Mouse (Mus musculus): ENCODE data around the gene Tom1l1.

Gene Tom1l1

DNA sequence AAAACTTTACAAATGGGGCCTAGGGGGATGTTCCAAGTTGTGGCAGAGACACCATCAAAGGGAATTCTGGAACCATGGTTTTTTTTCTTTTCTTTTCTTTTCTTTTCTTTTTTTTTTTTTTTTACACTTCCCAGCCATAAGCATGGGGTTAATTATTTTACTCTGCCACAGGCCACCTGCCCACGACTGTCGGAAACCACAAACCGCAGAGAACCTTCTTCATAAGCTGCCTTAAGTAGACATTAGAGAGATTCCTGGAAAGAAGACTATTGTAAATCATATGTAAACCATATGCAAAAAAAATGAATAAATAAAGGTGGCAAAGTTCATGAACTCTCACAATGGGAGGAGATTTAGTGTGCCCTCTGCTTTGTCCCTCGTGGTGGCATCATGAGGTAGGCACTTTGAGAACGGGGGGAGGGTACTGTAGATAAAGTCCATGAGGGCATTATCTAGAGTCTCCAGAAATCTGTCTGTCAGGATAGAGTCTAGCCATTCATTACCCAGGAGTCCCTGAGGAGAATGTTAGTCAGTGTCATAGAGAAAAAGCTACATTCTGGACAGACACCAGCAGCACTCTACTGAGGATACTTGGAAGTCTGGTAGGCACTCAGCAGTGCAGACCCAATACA, 12.6 kb downstream of the Tom1l1 start:
- no peak for DNase-seq (ENCODE audit: low read depth, low spot score)

DNA sequence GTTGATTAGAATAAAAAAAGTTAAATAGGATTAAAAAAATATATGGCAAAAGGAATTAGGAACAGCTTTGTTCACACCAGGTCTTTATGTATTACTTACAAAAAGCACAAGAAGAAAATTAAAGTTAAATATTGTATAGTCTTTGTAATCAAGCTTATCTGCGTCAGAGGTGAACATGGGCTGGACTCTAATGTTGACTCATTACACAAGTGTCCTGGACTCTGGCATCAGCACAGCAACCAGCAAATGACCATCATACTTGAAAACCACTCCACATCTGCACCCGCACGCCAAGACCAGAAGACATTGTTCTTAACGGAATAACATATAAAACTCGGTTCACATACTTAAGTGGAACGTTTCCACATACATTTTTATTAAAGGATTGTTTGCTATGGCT, 20.8 kb downstream of the Tom1l1 start:
- no peak for DNase-seq (ENCODE audit: low read depth, low spot score)

- no peak for DNase-seq (ENCODE audit: low read depth, low spot score)
Measured at GRCm38 (mm10) chr11:90666916-90667315, 21.2 kb downstream of the Tom1l1 start.

DNA sequence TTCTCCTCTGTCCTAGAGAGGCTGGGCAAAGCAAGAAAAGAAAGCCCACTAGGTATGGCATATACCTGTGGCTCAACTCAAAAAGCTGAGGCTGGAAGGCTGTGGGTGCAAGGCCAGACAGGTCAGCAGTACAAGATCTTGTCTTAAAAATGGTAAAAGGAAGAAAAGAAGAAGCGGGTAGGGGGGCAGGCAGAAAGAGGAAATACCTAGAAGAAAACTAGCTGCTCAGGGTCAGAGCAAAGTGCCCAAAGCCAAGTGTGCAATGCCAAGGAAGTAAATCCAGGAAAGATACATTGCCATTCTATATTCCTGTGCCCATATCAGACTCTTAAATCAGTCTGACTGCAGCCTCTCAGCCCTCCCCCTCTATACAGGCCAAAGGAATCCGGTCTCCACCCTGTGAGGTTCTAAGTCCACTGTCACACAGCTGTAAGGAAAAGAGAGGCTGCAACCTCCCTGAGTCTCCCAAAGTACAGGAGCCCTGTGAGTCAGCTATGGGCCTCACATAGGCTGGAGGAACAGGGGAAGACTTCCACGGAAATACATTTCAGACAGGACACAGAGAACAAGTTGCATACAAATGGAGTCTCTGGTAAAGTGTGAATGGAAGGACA, 21.9 kb downstream of the Tom1l1 start:
- DNase-seq (ENCODE audit: low read depth, low spot score): no peak

DNA sequence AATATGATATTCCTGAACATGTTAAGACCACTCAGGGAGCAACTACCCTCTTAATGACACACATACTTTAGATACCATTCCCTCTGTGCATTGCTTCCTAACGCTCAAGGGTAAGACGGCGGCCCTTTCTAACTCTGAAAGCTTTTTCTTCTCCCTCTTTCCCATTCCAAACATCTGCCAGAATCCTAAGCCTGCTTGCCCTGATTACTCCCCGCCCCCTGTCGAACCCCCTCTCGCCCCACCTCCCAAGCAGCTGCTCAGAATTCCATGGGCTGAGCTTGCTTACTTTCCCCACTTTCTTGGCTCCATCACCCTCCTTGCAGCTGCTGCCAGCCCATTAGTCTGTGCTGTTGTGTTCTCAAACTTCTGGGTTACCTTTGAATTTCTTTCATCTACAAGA, 23.0 kb downstream of the Tom1l1 start:
- DNase-seq (ENCODE audit: low read depth, low spot score): no peak

DNA sequence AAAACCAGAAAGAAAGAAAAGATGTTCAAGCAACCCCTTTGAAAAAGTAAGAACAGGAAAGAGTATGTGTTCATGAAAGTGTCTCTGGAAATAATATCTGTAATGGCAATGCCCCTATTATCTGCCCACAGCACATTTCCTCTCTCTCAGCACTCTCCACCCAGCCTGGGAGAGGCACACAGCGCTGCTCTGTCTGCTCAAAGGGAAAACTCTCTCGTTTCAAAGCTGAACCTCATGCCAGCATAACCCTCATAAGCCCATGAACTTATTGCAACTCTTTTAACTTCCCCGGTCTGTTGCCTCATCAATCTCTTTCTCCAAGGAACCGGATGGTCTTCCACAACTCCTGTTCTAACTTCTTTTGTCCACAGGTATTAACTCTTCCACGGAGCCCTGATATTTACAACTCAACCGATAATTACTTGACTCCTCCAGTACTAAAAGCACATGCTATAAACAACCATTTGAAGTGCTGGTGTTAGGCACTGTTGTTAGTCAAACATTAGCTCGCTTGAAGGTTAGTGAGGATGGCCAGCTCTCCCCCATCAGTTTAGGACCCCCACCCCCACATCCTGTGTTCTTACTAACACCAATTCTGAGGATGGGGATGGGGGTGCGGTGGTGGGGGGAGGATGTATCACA, 23.7 kb downstream of the Tom1l1 start:
- no peak for DNase-seq (ENCODE audit: low read depth, low spot score)

- DNase-seq (ENCODE audit: low read depth, low spot score): no peak
Measured at GRCm38 (mm10) chr11:90663618-90664297, 24.4 kb downstream of the Tom1l1 start.

DNA sequence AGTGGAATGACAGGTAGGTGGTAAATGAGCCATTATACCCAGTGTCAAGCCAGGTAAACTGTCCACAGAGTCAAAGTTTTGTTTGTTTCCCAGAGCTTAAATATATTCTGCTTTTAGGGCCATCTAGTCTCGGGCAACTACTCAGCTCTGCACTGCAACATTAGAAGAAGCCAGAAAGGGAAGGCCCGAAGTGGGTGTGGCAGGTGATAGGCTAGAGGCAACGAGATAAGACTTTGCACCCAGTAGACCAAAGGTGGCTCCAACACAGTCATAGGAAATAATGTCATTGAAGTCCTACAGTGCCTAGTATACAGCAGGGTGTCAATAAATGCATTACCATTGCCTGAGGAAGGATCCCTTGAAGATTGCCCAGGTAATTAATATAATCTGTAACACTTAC, 25.1 kb downstream of the Tom1l1 start:
- no peak for DNase-seq (ENCODE audit: low read depth, low spot score)

GRCm38 (mm10) chr11:90660662-90661061, 27.5 kb downstream of the Tom1l1 start:
- DNase-seq (ENCODE audit: low read depth, low spot score): no peak

- no peak for DNase-seq (ENCODE audit: low read depth, low spot score)
Measured at GRCm38 (mm10) chr11:90657527-90657926, 30.6 kb downstream of the Tom1l1 start.

DNA sequence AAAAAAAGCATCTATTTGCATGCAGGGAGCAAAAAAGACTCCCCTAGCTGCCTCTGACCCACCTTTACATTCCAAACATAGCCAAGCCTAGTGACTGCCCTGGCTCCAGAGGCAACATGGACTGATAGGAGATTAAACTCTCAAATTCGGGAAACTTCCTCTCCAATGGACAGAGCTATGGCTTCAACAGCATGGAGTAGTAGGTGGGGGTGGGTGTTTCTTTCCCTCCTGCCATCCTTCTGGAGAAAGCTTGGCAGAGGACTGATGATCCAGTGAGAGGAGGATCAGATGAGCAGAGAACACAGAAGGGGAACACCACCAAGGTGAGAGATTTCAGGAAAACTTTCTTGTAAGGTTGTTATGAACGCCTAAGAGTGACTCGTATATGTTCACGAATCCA, 35.6 kb downstream of the Tom1l1 start:
- DNase-seq (ENCODE audit: low read depth, low spot score): no peak

GRCm38 (mm10) chr11:90650231-90650885, 37.8 kb downstream of the Tom1l1 start:
- no peak for DNase-seq (ENCODE audit: low read depth, low spot score)

DNA sequence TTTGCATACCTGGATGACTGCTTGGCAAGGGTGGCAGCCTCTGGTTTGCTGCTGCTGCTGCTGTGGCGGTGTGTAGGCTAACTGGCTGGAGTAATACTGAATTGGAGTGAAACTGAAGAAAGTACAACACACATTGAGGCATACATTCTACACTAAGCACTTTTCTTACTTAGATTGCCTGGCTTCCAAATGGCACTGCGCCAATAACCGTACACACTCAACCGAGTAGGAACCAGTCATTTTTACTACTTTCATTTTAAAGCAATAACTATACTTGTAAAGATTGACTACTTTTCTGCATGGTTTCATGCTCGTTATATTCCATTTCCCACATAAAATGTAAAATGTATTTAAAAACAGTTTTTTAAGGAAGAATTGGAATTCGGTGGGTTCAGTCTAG, 38.4 kb downstream of the Tom1l1 start:
- no peak for DNase-seq (ENCODE audit: low read depth, low spot score)

- peak; percentile 25 for DNase-seq (ENCODE audit: low read depth, low spot score)
Measured at GRCm38 (mm10) chr11:90638312-90638830, 49.8 kb downstream of the Tom1l1 start.

DNA sequence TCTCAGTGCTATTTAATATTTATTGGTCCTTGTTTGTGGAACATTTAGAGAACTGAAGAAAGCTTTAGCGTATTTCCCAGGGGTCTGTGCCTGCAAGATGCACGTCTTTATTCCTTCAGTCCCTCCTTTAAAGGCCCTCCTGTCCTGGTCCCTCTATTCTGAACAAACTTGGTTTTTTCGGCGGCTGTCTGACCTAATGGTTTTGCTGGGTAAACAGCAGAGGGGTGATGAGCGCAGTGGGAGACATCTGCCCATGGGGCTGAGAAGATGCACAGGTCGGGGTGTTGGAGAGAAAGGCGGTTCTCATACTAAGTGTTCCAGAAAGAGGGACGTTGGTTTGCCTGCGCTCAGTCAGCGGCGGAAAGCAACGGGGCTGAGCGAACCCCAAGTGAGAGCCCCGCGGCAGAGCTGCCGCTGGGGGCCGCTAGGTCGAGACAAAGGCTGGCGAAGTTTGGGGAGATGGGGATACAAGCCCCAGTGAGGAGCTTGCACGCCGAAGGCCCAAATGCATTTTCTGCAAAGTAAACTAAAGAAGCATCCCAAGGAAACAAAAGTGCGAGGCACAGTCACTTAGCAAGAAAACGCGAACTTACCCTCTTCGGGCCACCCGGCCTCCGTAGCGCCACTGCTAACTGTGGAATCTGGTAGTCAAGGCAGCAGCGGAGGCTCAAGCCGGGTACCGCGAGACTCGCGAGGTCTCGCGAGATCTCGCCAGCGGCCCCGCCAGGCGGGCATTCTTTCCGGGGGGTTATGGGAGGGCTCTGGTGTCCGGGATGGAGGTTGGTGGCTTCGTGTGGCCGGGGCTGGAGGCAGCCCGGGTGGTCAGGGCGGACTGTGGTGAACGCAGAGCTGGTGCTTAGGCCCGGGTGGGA, 50.5 kb downstream of the Tom1l1 start, which contains the start of the genes Stxbp4 and Cox11:
TSS of gene Stxbp4 (minus strand) at position 645 of the 872 bp plus-strand sequence.
TSS of gene Cox11 (plus strand) at position 734 of the 872 bp plus-strand sequence.
- DNase-seq (ENCODE audit: low read depth, low spot score): peak; percentile 97

DNA sequence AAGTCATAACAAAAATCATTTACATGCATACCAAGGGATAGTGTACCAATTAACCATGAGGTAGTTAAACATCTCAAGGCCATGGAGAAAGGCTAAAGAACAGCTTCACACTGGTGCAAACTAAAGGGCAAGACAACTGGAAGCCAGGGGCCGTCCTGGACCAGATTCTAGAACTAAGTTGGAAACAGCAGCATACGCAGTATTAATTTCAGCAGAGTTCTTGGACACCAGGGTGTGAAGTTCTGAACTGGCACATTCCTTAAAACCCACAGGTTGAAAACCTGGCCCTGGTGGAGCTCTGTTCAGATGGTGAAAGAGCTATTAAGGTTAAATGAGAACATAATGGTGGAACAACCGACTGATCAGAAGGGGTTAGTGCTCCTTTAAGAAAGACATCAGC, 53.5 kb downstream of the Tom1l1 start:
- DNase-seq (ENCODE audit: low read depth, low spot score): no peak

GRCm38 (mm10) chr11:90632480-90632879, 55.7 kb downstream of the Tom1l1 start:
- DNase-seq (ENCODE audit: low read depth, low spot score): peak; percentile 79

DNA sequence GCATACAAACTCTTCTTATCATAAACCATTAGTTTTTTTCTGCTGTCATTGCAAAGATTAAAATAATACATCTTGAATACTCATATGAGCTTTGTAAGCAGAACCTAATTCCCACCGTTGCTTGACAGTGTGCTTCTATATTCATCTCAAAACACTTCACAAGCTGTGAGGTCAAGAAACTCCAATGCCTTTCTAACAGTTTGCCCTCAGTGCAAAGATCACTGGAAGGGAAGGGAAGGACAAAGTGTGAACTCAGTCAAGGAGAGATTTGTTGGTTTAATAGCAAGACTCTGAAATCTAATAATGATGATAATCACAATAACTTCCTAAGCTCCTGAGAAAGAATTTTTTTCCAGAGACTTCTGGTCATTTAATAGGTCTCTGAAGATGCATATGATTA, 60.4 kb downstream of the Tom1l1 start:
- DNase-seq (ENCODE audit: low read depth, low spot score): no peak

GRCm38 (mm10) chr11:90625174-90625573, 63.0 kb downstream of the Tom1l1 start:
- no peak for DNase-seq (ENCODE audit: low read depth, low spot score)

DNA sequence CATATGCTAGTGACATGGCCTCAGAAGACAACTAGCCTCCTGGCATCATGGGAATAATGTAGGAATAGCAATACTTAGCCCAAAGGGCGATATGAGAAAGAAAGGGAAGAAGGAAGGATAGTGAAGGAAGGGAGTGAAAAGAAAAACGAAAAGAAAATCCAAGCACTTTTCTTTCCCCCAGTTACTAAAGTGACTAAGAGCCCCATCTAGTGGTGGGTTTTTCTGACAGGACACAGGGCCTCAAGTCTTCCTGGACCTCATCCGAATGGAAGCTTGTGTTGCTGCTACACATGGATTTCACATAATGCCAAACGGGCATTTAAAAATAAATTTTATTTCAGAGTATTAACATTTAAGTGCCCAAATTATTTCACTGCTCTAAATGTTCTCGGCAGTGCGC, 64.7 kb downstream of the Tom1l1 start:
- DNase-seq (ENCODE audit: low read depth, low spot score): no peak

GRCm38 (mm10) chr11:90622500-90622899, 65.7 kb downstream of the Tom1l1 start:
- no peak for DNase-seq (ENCODE audit: low read depth, low spot score)
